Mouse (Mus musculus) left cerebral cortex, adult 11 months (tissue): ENCODE measurements around the gene Hap1.
"Not testable (repeated sequence)": the region's sequence is repeated elsewhere in the genome, so short reads cannot be mapped to it uniquely, and the experiment has no call there.

Source experiments
- DNase-seq: peaks from one replicate; pipeline ENCODE4 v3.0.0; 2022; ENCODE audit warnings: low spot score

Hap1 gene

GRCm38 (mm10) chr11:100389931-100390445 lies 34.1 kb upstream of the Hap1 start:
- no peak for DNase-seq

GRCm38 (mm10) chr11:100388588-100388987 lies 32.7 kb upstream of the Hap1 start:
- DNase-seq, result no peak

- DNase-seq, result no peak
Observed at GRCm38 (mm10) chr11:100387589-100388375, 31.9 kb upstream of the Hap1 start.

DNA sequence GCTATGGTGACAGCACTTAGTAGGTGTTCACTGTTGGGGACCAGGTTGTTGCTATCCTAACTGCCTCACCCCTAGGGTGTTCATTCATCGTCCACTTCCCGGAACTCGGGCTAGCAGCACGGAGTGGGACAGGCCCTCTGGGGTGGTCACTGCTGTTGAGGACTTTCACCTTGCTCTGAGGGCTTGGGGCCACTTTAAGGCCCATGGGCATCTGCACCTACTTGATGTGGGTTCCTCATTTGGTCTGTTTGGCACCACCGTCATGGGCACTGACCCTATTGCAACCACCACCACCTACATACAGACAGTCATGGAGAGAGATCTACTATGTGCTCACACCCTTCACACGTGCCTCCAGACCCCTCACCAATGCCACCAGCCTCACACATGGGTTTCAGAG lies 31.2 kb upstream of the Hap1 start:
- DNase-seq, result no peak

- DNase-seq, result no peak
Observed at GRCm38 (mm10) chr11:100386586-100386985, 30.7 kb upstream of the Hap1 start.

- no peak for DNase-seq
Observed at GRCm38 (mm10) chr11:100385016-100385415, 29.1 kb upstream of the Hap1 start.

- DNase-seq, result no peak
Observed at GRCm38 (mm10) chr11:100382682-100383081, 26.8 kb upstream of the Hap1 start.

DNA sequence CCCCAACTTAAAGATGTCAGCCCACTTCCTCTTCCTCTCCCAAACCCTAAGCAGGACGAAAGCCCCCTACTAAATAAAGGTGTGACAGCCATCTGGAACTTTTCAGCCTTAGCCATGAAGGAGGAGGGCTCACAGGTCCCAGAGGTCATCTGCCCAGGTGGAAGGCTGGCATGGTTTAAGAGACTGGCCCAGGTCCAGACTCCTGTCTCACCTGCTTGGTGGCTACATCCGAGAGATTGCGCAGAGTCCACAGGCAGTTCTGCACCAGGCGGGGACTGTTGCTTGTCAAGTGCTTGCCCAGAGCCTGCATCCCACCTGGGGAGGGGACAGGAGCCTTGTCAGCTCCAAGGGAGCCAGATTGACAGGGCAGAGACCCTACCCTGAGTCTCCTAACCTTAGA lies 23.4 kb upstream of the Hap1 start:
- DNase-seq, result no peak

DNA sequence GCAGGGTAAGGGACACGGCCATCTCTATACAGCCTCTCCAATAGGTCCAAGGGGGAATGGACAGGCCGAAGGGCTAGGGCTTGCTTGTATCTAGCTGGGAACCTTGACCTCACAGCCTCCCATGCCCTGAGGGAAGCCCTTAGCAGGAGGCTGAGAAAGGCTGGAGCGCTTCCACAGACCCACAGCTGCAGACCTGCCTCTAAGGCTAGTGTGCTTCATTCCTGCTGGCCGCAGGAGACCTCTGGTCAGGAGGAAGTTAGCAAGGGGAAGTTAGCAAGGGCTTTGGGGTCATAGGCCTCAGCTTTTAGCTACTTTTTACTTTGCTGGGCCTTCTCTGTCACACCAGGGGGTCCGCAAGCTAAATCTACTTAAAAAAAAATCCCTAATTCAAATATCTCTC lies 22.5 kb upstream of the Hap1 start:
- no peak for DNase-seq

- DNase-seq, result no peak
Observed at GRCm38 (mm10) chr11:100377989-100378388, 22.1 kb upstream of the Hap1 start.

DNA sequence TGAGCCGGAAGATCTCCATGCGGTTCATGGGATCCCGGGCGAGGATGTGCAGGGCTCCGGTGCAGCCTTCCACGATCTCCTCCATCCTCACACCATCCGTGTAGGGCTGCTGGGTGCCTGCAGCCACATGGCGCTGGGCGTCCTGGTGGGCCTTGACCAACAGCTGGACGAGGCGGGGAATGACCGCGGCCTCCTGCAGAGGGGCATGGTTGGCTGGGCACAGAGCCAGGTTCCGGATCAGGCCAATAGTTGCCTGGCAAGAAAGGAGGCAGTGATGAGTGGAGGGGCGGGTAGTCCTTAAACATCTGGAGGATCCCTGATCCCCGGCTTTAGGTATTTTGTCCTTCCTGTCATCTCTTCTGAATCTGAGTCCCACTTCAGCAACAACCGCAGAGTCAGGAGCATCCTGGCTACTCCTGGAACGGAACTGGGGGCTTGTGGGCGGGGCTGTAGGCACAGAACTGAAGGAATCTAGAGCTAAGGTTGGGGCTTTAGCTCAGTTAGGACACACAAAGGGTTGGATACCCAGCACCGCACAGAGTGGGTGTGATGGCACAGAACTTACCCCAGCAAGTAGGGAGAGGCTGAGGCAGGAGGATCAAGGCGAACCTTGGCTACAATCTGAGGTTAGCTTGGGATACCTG lies 20.9 kb upstream of the Hap1 start:
- no peak for DNase-seq

DNA sequence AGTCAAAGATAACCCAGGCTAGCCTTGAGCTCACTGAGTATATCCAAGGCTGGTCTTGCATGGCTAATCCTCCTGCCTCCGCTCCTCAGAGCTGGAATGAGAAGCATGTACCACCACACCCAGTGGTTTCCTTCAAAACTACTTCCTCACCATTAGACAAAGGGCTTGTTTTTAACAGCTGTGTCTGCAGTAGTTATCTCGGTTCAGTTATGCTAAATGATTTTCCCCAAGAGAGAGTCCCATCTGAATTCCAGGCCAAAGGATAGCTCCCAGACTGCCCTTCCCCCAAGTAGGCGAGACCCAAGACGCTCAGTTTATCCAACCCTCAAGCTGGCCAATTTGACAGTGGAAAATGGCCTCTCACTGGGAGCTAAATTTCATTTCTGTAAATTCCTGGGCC lies 20.1 kb upstream of the Hap1 start:
- DNase-seq, result no peak

- no peak for DNase-seq
Observed at GRCm38 (mm10) chr11:100375127-100375526, 19.2 kb upstream of the Hap1 start.

DNA sequence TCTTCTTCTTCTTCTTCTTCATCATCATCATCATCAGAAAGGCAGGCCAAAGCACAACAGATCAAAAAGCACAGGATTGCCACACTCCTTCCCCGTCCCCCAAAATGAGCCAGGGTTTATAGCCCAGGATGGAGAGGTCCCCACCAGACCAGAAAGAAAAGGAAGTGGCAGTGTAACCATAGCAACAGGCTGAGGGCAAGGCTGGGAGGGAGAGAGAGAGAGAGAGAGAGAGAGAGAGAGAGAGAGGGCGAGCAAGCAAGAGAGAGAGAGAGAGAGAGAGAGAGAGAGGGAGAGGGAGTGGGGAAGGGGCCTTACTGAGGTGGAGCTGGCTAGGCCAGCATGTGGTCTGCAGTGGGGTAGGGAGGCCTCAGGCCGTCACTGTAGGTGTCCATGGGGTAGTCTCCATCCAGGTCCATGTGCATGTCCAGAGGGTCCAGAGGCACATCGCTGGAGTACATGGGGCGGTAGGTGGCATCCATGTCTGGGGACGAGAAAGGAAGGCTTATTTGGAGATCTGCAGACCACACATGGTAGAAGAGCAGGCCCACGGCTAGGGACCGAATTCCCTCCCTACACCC lies 16.1 kb upstream of the Hap1 start:
- DNase-seq, result no peak

DNA sequence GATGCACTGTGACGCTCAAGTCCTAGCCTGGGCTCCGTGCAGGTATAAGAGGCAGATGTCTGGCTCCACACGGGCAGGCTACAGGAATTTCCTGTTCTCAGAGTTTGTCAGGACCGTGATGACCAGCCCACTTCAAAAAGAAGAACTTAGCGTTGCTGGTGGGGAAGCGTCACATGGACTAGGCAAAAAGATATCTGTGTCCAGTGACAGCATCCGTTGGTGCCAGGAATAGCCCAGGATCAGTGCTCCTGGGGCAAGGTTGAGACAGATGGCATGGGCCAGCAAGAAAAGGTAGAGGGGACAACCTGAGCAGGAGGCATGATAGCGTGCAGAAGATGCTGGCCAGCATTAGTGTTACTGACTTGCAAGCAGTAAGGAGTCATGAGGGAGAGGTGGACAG lies 13.9 kb upstream of the Hap1 start:
- DNase-seq, result no peak

- no peak for DNase-seq
Observed at GRCm38 (mm10) chr11:100369145-100369544, 13.2 kb upstream of the Hap1 start.

GRCm38 (mm10) chr11:100362979-100363562 lies 7.1 kb upstream of the Hap1 start:
- DNase-seq, result peak; percentile 51

DNA sequence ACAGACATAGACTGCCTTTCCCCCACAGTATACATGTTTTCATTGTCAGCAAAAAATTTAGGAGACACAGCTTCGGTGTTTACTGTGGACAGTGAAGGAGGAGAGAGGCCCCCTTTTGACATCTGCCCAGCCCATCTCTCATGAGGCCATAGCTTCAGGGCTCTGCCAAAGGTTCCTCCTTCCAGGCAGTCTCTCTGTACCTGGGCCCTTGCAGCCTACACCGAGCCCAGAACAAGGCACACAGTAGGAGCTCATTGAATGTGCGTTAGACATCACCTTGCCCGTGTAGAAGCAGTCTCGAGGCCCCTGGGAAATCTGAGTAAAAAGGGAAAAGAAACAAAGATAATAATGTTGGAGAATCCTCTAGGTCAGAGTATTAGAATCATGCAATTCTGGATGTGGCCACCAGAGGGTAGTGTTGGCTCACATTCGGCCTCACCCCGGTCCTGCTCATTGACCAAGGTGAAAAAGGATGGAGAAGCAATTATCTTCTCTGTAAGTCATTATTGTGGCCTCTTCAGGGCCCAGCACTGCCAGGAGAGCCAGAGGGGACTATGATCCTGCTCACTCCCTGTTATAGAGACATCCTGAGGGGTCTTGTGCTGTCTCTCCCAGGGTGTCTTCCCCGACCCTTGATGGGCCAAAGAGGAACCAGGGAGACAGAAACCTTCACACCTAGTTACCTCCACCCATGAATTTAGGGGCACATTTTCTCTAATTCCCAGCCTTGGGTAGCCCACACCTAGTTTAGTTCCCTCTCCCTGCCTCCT lies 6.5 kb upstream of the Hap1 start:
- peak; percentile 71 for DNase-seq

DNA sequence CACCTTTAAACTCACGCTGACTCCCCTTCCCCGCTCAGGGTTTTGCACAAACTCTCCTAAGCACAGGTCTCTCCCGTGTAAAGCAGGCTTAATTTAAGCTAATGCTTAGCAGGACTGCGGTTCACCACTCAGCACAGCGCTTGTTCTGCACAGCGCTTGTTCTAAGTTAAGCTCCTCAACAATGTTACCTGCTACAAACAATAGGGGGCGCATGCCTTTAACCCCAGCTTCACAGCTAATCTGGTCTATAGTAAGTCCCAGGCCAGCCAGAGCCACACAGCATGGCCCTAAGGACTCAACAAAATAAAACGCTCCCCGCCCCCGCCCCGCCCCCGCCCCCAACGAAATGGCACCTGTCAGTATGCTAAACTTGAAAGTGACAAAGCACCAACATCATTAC lies 5.1 kb upstream of the Hap1 start:
- DNase-seq, result not testable (repeated sequence)

DNA sequence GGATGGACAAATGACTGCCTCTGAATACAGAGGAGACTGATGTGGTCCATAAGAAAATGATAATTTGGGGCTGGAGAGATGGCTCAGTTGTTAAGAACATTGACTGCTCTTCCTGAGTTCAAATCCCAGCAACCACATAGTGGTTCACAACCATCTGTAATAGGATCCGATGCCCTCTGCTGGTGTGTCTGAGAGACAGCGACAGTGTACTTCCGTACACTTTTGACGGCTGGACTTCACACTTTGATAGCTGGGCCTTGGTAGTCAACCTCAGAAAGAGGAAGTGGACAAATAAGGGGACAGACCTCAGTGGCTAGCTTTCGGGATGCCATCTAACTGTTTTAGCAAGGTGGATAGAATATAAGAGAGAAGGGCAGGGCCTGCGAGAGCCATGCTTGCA lies 4.2 kb upstream of the Hap1 start:
- no peak for DNase-seq

- DNase-seq, result no peak
Observed at GRCm38 (mm10) chr11:100357408-100357807, 1.5 kb upstream of the Hap1 start.

DNA sequence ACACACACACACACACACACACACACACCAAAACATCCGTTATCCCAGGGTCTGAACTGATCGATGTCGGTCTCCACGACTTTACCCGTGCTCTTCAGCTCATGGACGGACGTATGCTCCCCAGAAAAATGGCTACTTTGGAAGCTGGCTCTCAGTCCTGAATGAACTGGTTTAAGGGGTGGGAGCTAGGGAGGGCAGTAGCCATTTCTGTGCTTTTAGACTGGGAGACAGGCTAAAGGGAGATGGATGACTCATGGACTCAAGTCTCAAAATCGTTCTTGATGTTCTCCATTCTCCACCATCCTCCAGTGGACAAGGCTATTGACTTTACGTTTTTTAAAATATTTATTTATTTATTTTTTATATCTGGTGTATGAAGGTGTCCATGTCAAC lies 887 bp upstream of the Hap1 start:
- DNase-seq, result no peak
